Mouse (Mus musculus): ENCODE measurements at regions not wholly inside any gene's neighbourhood (a gene's known extent, or its start where the extent isn't known, plus 50 kb on each side); places are given as distances from the start of the nearest gene placed in this dataset.
A peak's percentile ranks its signal among the peaks of the same experiment; 100 is the strongest.

GRCm38 (mm10) chr1:144452141-144452540 lies 115.3 kb downstream of the Rgs21 start:
- DNase-seq (ENCODE audit: low spot score), result no peak

- no peak for DNase-seq (ENCODE audit: low spot score)
These were observed 115.7 kb downstream of the Rgs21 start for GRCm38 (mm10) chr1:144451731-144452130.

GRCm38 (mm10) chr1:144436617-144437016 lies 130.8 kb downstream of the Rgs21 start:
- DNase-seq (ENCODE audit: low spot score), result no peak

- no peak for DNase-seq (ENCODE audit: low spot score)
These were observed 134.7 kb downstream of the Rgs21 start for GRCm38 (mm10) chr1:144432816-144433215.

GRCm38 (mm10) chr1:144431535-144432276 lies 135.8 kb downstream of the Rgs21 start:
- DNase-seq (ENCODE audit: low spot score), result no peak

- no peak for DNase-seq (ENCODE audit: low spot score)
These were observed 146.1 kb downstream of the Rgs21 start for GRCm38 (mm10) chr1:144421374-144421773.

GRCm38 (mm10) chr1:144406387-144407383 lies 157.6 kb upstream of the Rgs1 start:
- DNase-seq (ENCODE audit: low spot score), result peak; percentile 53

GRCm38 (mm10) chr1:144405724-144406123 lies 156.7 kb upstream of the Rgs1 start:
- no peak for DNase-seq (ENCODE audit: low spot score)

GRCm38 (mm10) chr1:144405031-144405430 lies 156.0 kb upstream of the Rgs1 start:
- no peak for DNase-seq (ENCODE audit: low spot score)

GRCm38 (mm10) chr1:144379991-144380594 lies 131.1 kb upstream of the Rgs1 start:
- DNase-seq (ENCODE audit: low spot score), result no peak

- DNase-seq (ENCODE audit: low spot score), result no peak
These were observed 125.1 kb upstream of the Rgs1 start for GRCm38 (mm10) chr1:144374121-144374520.

- no peak for DNase-seq (ENCODE audit: low spot score)
These were observed 118.5 kb upstream of the Rgs1 start for GRCm38 (mm10) chr1:144367492-144367891.

- DNase-seq (ENCODE audit: low spot score), result no peak
These were observed 106.7 kb upstream of the Rgs1 start for GRCm38 (mm10) chr1:144355560-144356310.

- DNase-seq (ENCODE audit: low spot score), result no peak
These were observed 106.0 kb upstream of the Rgs1 start for GRCm38 (mm10) chr1:144355041-144355440.

- no peak for DNase-seq (ENCODE audit: low spot score)
These were observed 104.3 kb upstream of the Rgs1 start for GRCm38 (mm10) chr1:144353320-144353719.

- DNase-seq (ENCODE audit: low spot score), result no peak
These were observed 94.8 kb upstream of the Rgs1 start for GRCm38 (mm10) chr1:144343820-144344219.

- no peak for DNase-seq (ENCODE audit: low spot score)
These were observed 94.3 kb upstream of the Rgs1 start for GRCm38 (mm10) chr1:144343299-144343698.

- no peak for DNase-seq (ENCODE audit: low spot score)
These were observed 88.5 kb upstream of the Rgs1 start for GRCm38 (mm10) chr1:144337572-144337971.

GRCm38 (mm10) chr1:144330365-144331050 lies 81.5 kb upstream of the Rgs1 start:
- DNase-seq (ENCODE audit: low spot score), result no peak

GRCm38 (mm10) chr1:144319406-144319805 lies 70.4 kb upstream of the Rgs1 start:
- no peak for DNase-seq (ENCODE audit: low spot score)

GRCm38 (mm10) chr1:144318289-144318688 lies 69.2 kb upstream of the Rgs1 start:
- no peak for DNase-seq (ENCODE audit: low spot score)

All from testis, postnatal 14 days (tissue).